Mouse (Mus musculus) forebrain, embryonic 13.5 days (tissue): ENCODE measurements at regions not wholly inside any gene's neighbourhood (a gene's known extent, or its start where the extent isn't known, plus 50 kb on each side); places are given as distances from the start of the nearest gene placed in this dataset.
A peak's percentile ranks its signal among the peaks of the same experiment; 100 is the strongest.
"Not testable (repeated sequence)": the region's sequence is repeated elsewhere in the genome, so short reads cannot be mapped to it uniquely, and the experiment has no call there.

Source experiments
- ATAC-seq: fragments of 200-750 bp; cut with Nextera tagmentation; 2 replicates; pipeline ENCODE4 v1.8.0; 2017
- H3K27ac ChIP-seq: fragments of 300-500 bp; sonication (generic); 2 replicates; pipeline ENCODE4 v1.5.1; 2015; ENCODE audit warnings: inconsistent platforms, mild to moderate bottlenecking, moderate library complexity
- H3K27me3 ChIP-seq: fragments of 300-500 bp; sonication (generic); 2 replicates; pipeline ENCODE4 v1.6.1; 2015; ENCODE audit warnings: mild to moderate bottlenecking, inconsistent platforms
- H3K36me3 ChIP-seq: fragments of 300-500 bp; sonication (generic); 2 replicates; pipeline ENCODE4 v1.6.1; 2015; ENCODE audit warnings: mild to moderate bottlenecking, inconsistent platforms; ENCODE audit not compliant: poor library complexity, severe bottlenecking
- H3K4me1 ChIP-seq: fragments of 300-500 bp; sonication (generic); 2 replicates; pipeline ENCODE4 v1.6.1; 2015; ENCODE audit warnings: inconsistent platforms
- H3K4me2 ChIP-seq: fragments of 300-500 bp; sonication (generic); 2 replicates; pipeline ENCODE4 v1.6.1; 2015; ENCODE audit warnings: inconsistent platforms, mild to moderate bottlenecking, moderate library complexity
- H3K4me3 ChIP-seq: fragments of 300-500 bp; sonication (generic); 2 replicates; pipeline ENCODE4 v1.5.1; 2015; ENCODE audit warnings: mild to moderate bottlenecking, inconsistent platforms
- H3K9ac ChIP-seq: fragments of 300-500 bp; sonication (generic); 2 replicates; pipeline ENCODE4 v1.6.1; 2015; ENCODE audit warnings: mild to moderate bottlenecking, inconsistent platforms
- H3K9me3 ChIP-seq: fragments of 300-500 bp; sonication (generic); replicated peaks from 2 replicates; pipeline ENCODE4 v1.6.1; 2016; ENCODE audit warnings: inconsistent platforms
- WGBS: fragments of 180-500 bp; shearing (Covaris S2); methylation state at CpG from one replicate; pipeline ENCODE4 v1.1.7; 2015; 5-methylcytosine and 5-hydroxymethylcytosine counted together

DNA sequence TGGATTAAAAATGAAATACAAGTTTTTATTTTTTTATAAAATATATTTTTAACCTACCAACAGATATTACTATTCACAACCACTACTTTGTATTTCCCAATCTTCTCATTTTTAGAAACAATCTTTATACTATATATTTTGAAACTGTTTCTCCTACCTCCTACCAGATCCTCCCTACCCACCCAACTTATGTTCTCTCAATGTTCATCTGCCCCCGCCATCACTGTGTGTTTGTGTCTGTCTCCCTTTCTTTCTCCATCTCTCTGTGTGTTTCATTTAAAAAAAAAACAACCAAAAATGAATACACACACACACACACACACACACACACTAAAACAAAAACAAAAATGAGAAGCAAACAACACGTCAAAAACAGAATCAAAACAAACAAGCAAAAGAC lies 118.5 kb downstream of the Pcdh18 start:
- Histone ChIP-seq H3K4me3 (no peak overlapping the region), H3K36me3 (no peaks in the 10 kb centered on the region), H3K4me2 (no peak overlapping the region), H3K27me3 (no peaks in the 10 kb centered on the region), H3K4me1 (peaks cover 15% of the 10 kb centered on the region), H3K9ac (no peak overlapping the region), H3K27ac (no peak overlapping the region), H3K9me3 (no peaks in the 10 kb centered on the region)
- WGBS: 80% methylated on average over 2 of the region's 2 CpGs
- no peak for ATAC-seq

DNA sequence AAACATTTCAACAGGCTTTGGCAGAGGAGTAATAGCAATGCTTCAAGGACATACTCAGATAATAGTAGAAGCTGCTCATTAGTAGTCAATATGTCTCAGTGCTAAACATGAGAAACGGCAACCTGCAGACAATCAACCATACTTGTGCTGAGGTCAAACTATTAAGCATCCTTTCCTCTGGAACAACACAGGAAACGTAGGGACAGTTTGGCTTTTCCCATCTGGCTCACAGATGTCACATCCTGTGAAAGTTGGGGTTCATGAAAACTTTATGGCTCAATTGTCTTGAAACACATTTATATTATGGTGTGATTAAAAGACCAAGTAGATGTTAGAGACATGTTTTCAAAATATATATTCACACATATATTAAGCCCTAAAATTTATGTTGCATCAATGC lies 120.4 kb downstream of the Pcdh18 start:
- Histone ChIP-seq H3K9me3 (no peaks in the 10 kb centered on the region), H3K9ac (no peak overlapping the region), H3K4me3 (no peak overlapping the region), H3K27ac (no peak overlapping the region), H3K4me2 (no peak overlapping the region), H3K4me1 (0 out of 2 replicates have a peak, but pooled peaks cover 5% of the 10 kb centered on the region), H3K36me3 (no peaks in the 10 kb centered on the region), H3K27me3 (no peaks in the 10 kb centered on the region)
- WGBS: 61% methylated on average over 2 of the region's 2 CpGs
- ATAC-seq: no peak

DNA sequence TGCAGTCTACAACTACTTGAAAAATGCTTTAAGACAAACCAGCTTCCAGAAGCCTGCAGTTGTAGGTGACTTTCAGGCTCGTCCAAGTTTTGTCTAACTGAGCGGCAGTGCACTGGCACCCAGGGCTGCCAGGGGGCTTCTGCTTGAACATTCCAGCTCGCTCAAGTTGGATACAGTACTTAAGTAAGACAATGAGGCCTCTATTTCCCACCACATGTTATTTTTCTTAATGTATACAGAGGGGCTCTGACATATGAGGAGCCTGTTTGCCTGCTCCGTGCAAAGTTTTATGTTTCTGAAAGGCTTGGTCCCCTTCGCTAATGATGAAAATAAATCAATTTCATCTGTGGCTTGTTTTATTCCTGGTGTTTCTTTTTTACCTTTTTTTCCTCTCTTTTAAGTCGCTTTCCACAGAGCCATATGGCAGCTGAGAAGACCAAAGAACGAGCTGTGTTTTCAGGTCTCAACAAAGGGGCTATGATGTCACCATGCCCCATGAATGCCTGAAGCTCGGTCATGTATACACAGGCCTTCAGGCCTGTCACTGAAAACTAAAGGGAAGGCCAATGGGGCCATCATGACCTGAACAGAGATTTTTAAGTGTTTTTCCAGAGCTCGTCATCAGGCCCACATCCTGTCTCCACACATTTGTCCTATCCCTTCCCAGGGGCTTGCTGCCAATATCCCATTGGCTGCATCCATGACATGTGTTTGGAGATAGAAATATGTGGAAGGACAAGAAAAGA lies 164.2 kb downstream of the Pcdh18 start:
- Histone ChIP-seq H3K36me3 (no peaks in the 10 kb centered on the region), H3K4me3 (no peak overlapping the region), H3K27me3 (no peaks in the 10 kb centered on the region), H3K4me2 (no peak overlapping the region), H3K9me3 (no peaks in the 10 kb centered on the region), H3K9ac (no peak overlapping the region), H3K4me1 (peaks cover 11% of the 10 kb centered on the region), H3K27ac (peak overlapping the region; percentile 40; the same call in 1 of the 2 replicates)
- 21% methylated on average over 9 of the region's 9 CpGs for WGBS
- peak; percentile 97 for ATAC-seq

DNA sequence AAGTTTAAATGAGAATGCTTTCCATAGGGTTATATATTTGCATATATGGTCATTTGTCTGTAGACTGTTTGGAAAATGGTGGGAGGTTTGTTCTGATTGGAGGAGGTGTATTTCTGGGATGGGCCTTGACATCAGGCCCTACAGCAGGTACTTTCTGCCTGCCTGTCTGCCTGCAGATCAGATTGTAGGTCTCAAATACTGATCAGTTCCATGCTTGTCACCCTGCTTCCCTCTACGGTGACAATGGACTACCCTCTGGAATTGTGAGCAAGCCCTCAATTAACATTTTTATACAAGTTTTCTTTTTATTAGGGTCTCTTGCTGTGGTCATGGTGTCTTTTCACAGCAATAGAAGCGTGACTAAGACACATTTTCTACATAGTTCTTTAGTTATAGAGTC lies 166.9 kb downstream of the Pcdh18 start:
- no peak overlapping the region for H3K4me2 ChIP-seq
- H3K27ac ChIP-seq: no peak overlapping the region
- no peak overlapping the region for H3K9ac ChIP-seq
- H3K4me3 ChIP-seq: no peak overlapping the region
- peaks cover 11% of the 10 kb centered on the region for H3K4me1 ChIP-seq
- no peaks in the 10 kb centered on the region for H3K9me3 ChIP-seq
- H3K36me3 ChIP-seq: no peaks in the 10 kb centered on the region
- no peak for ATAC-seq
- 50% methylated on average over 2 of the region's 2 CpGs for WGBS
- H3K27me3 ChIP-seq: no peaks in the 10 kb centered on the region

DNA sequence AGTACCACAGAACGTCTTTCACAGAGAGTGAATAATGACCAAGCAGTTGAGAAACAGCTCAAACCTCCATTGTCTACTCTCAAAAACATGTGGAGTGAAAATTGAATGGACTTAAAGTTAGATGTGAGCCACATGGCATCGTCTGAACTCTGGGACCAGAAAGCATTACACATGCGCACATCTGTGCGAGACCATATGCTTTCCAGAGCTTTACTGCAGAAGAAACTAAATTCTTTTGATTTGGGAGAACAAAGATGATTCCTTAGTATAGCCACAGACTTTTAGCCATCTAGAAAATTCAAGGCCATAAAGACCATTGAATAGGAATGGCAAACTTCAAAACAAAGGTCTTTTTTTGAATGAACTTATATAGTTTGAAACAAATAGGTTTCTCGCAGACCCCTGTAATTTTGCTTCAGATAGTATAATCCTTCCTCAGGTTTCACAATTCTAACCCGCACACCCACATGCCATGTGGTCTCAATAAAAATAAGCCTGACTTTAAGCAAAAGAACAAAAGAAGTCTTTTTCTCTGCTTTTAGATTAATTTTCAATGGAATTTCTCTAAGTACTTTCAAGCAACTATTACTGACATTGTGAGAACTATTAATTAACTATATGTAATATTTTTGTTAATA lies 170.5 kb downstream of the Pcdh18 start:
- no peaks in the 10 kb centered on the region for H3K36me3 ChIP-seq
- no peak for ATAC-seq
- WGBS: 53% methylated on average over 6 of the region's 6 CpGs
- H3K27ac ChIP-seq: no peak overlapping the region
- H3K4me2 ChIP-seq: no peak overlapping the region
- H3K9me3 ChIP-seq: no peaks in the 10 kb centered on the region
- no peak overlapping the region for H3K9ac ChIP-seq
- H3K27me3 ChIP-seq: no peaks in the 10 kb centered on the region
- H3K4me3 ChIP-seq: no peak overlapping the region
- H3K4me1 ChIP-seq: no peaks in the 10 kb centered on the region

DNA sequence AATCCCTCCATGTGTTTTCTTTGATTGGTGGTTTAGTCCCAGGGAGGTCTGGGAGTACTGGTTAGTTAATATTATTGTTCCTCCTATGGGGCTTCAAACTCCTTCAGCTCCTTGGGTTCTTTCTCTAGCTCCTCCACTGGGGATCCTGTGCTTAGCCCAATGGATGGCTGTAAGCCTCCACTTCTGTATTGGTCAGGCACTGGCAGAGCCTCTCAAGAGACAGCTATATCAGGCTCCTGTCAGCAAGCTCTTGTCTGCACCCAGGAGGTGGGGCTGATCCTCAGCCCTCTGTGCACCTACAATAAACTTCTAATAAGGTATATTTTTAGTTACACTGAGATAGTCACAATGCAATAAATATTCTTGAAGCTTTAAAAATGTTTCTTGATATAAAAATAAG lies 171.2 kb downstream of the Pcdh18 start:
- not testable (repeated sequence) for H3K27ac ChIP-seq, H3K9ac ChIP-seq, ATAC-seq, H3K4me1 ChIP-seq, H3K4me3 ChIP-seq, H3K4me2 ChIP-seq, H3K36me3 ChIP-seq, H3K27me3 ChIP-seq, H3K9me3 ChIP-seq

DNA sequence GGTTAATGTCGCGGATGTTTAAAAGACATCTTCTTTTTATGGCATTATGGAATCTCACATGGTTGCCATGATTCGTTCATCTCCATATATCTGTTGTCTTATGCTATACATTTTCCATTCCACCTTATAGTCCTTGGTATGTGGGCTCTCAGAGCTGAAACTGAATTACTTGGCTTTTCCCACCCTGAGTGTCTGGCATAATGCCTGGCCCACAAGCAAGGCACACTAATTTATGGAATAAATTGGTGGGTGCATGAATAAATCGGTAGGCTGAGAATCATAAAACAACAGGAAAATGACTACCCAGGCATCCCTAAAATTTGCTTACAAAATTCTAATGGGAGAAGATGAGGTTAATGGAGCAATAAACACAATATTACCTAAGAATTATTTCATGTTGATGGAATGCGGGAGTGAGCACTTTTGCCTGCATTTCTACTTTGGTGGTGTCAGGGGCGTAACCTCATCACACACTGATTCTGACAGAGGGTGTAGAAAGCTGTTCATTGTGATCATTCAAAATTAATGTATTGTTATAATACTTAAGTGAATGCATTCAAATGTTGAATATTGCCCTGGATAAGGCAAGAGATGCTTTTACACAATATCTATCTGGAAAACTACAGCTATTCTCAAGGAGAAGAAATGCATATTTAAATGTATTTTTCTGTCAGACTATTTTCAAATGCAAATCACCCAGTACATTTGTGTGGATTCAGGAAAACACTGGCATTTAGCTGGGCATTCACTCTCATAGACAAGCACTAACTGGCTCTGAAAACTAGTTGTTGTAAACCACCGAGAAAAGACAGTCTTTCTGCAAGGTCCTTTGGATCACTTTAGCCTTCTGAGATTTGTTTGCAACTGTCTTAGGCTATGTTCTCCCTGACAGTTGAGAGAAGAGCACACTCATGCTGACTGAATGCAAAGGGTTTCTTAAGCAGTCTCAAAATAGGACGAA lies 190.1 kb downstream of the Pcdh18 start:
- Histone ChIP-seq H3K4me2 (no peak overlapping the region), H3K36me3 (no peaks in the 10 kb centered on the region), H3K27ac (no peak overlapping the region), H3K9ac (no peak overlapping the region), H3K9me3 (no peaks in the 10 kb centered on the region), H3K27me3 (no peaks in the 10 kb centered on the region), H3K4me3 (no peak overlapping the region), H3K4me1 (peaks cover 9% of the 10 kb centered on the region)
- peak; percentile 86 for ATAC-seq
- WGBS: 69% methylated on average over 8 of the region's 8 CpGs

DNA sequence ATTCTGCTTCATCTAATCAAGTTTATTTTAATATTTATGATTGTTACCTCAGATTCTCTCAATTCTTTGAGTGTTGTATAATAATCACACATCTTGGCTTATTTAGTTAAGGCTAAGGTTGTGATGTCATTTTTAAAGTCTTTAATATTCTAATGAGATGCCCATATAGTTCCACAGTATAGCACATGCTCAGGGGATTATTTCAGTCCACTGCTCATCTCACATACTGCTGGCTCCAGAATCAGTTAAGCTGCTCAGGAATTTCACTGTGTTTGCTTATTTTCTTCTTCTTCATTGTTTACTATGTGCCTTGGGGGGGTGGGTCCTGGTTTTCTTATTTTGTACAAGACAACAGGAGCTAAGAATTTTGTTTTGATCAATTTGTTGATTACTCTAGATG lies 229.5 kb downstream of the Pcdh18 start:
- Histone ChIP-seq H3K4me2 (no peak overlapping the region), H3K27me3 (no peaks in the 10 kb centered on the region), H3K27ac (no peak overlapping the region), H3K36me3 (no peaks in the 10 kb centered on the region), H3K4me1 (no peaks in the 10 kb centered on the region), H3K9me3 (no peaks in the 10 kb centered on the region), H3K9ac (no peak overlapping the region), H3K4me3 (no peak overlapping the region)
- no peak for ATAC-seq

DNA sequence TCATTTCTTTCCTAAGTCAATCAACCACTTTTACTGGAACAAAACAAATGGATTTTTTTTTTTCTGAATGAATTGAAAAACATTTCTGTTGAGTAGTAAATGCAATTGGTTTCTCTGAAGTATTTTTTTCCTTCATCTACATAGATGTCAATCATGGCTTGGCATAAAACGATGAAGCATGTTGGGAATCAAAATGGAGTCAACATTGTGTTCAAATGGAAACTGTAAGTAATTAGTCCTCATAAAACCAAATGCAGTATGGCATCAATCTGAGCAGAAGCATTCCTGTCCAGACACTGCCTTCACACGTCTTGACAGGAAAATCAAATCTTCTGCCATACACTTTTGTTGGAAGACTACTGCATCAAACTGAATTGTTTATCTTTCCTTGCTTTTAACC lies 237.0 kb downstream of the Pcdh18 start:
- Histone ChIP-seq H3K4me2 (no peak overlapping the region), H3K27me3 (no peaks in the 10 kb centered on the region), H3K4me3 (no peak overlapping the region), H3K4me1 (no peaks in the 10 kb centered on the region), H3K36me3 (no peaks in the 10 kb centered on the region), H3K27ac (no peak overlapping the region), H3K9ac (no peak overlapping the region), H3K9me3 (no peaks in the 10 kb centered on the region)
- 79% methylated on average over 2 of the region's 2 CpGs for WGBS
- peak; percentile 27; the same call in 1 of the 2 replicates for ATAC-seq

DNA sequence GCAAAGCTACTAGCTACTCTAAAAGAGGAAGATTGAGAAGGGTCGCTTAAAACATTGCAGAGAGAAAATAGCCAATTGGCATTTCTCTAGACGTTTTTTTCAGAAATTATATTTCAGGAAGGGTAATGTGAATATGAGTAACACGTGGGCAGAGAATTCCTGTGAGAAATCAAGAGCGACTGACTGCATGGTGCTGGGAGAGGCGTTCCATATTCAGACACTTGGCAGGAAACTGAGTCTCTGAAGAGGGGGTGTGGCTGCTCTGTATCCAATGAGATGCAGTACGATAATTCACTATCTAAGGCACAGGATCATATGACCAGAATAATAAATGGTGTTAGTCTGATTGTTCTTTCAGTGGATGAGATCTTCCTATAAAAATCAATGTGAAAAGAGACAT lies 252.5 kb downstream of the Pcdh18 start:
- Histone ChIP-seq H3K4me1 (no peaks in the 10 kb centered on the region), H3K27ac (no peak overlapping the region), H3K4me3 (no peak overlapping the region), H3K36me3 (no peaks in the 10 kb centered on the region), H3K27me3 (no peaks in the 10 kb centered on the region), H3K4me2 (no peak overlapping the region), H3K9me3 (no peaks in the 10 kb centered on the region), H3K9ac (no peak overlapping the region)
- no peak for ATAC-seq
- WGBS: 76% methylated on average over 6 of the region's 6 CpGs

DNA sequence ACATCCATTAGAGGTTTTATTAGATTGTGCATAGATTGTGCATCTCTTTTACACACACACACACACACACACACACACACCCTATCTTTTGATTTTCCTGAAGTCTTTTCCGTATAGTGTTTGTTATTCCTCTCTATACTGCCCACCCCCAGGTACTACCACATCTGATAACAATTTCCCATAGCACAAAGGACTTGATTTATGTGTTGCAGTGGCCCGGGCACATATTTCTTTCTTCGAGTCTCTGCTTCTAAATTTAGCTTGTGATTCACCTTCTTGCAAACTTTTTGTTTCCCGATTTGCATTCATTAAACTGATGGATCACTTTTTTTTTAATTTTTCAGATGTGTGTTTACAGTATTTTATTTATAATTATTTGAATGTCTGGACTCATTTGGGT lies 254.8 kb downstream of the Pcdh18 start:
- 85% methylated on average over 4 of the region's 4 CpGs for WGBS
- H3K9ac ChIP-seq: no peak overlapping the region
- no peaks in the 10 kb centered on the region for H3K9me3 ChIP-seq
- no peaks in the 10 kb centered on the region for H3K27me3 ChIP-seq
- no peaks in the 10 kb centered on the region for H3K4me1 ChIP-seq
- no peak overlapping the region for H3K4me3 ChIP-seq
- ATAC-seq: no peak
- H3K27ac ChIP-seq: no peak overlapping the region
- H3K4me2 ChIP-seq: no peak overlapping the region
- H3K36me3 ChIP-seq: no peaks in the 10 kb centered on the region

DNA sequence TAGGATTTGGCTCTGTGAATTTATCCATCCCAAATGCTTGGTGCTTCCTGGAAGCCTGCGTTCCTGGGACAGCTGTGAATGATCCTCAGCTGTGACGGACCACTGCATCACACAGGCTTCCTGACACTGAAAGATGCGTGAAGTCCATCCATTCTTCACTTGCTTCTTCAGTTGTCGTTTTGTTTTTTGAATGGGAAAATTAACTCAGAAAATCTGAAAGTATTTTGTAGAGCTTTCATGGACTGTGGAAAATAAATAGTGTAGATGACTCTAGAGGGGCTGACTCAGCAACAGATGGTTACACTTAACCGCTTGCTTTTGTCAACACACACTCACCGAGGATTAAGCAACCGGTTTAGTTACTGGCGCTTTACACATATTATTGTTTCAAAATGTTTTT lies 272.0 kb downstream of the Pcdh18 start:
- H3K27me3 ChIP-seq: no peaks in the 10 kb centered on the region

More for the DNA sequence above, 272.0 kb downstream of the Pcdh18 start:
- no peaks in the 10 kb centered on the region for H3K36me3 ChIP-seq
- ATAC-seq: no peak
- no peaks in the 10 kb centered on the region for H3K4me1 ChIP-seq
- no peak overlapping the region for H3K9ac ChIP-seq
- WGBS: 87% methylated on average over 8 of the region's 8 CpGs
- no peak overlapping the region for H3K27ac ChIP-seq
- no peak overlapping the region for H3K4me2 ChIP-seq
- H3K9me3 ChIP-seq: no peaks in the 10 kb centered on the region
- H3K4me3 ChIP-seq: no peak overlapping the region
